Mouse (Mus musculus) erythroblast, embryonic 14.5 days (primary cell): ENCODE measurements around the gene Slc35b2. TPM values are rescaled to one million over a fixed set of nuclear protein-coding genes. Genes with fewer than 3 reads are reported as not detected.

Experiments used
- H3K27me3 ChIP-seq: 2 replicates; pipeline ENCODE4 v1.6.1; 2012; ENCODE audit warnings: inconsistent platforms; ENCODE audit not compliant: control insufficient read depth
- H3K36me3 ChIP-seq: 2 replicates; pipeline ENCODE4 v1.6.1; 2012; ENCODE audit warnings: mild to moderate bottlenecking, inconsistent platforms; ENCODE audit not compliant: control insufficient read depth
- H3K4me1 ChIP-seq: 2 replicates; pipeline ENCODE4 v1.6.1; 2012; ENCODE audit warnings: inconsistent platforms; ENCODE audit not compliant: control insufficient read depth
- H3K4me3 ChIP-seq: replicated peaks from 2 replicates; pipeline ENCODE3; 2012; ENCODE audit warnings: moderate library complexity, mild to moderate bottlenecking, inconsistent platforms
- H3K9me3 ChIP-seq: 2 replicates; pipeline ENCODE4 v1.6.1; 2012; ENCODE audit warnings: low read length, inconsistent platforms, mixed read lengths; ENCODE audit not compliant: control insufficient read depth
- GATA1 ChIP-seq: IDR thresholded peaks from 2 replicates; pipeline ENCODE4 v1.6.1; 2012; ENCODE audit warnings: low read length, inconsistent platforms, mixed read lengths
- TAL1 ChIP-seq: IDR thresholded peaks from 3 replicates; pipeline ENCODE4 v1.6.1; 2012; ENCODE audit warnings: low read length, inconsistent platforms, mixed read lengths
- polyA plus RNA-seq: library from polyadenylated mRNA; stranded (reverse); fragments of >175 nt; gene quantifications from 2 replicates; pipeline ENCODE4 v1.2.3, GENCODE M21; 2012

The Slc35b2 gene
- polyA plus RNA-seq, 1 experiment: 1.7 TPM

DNA sequence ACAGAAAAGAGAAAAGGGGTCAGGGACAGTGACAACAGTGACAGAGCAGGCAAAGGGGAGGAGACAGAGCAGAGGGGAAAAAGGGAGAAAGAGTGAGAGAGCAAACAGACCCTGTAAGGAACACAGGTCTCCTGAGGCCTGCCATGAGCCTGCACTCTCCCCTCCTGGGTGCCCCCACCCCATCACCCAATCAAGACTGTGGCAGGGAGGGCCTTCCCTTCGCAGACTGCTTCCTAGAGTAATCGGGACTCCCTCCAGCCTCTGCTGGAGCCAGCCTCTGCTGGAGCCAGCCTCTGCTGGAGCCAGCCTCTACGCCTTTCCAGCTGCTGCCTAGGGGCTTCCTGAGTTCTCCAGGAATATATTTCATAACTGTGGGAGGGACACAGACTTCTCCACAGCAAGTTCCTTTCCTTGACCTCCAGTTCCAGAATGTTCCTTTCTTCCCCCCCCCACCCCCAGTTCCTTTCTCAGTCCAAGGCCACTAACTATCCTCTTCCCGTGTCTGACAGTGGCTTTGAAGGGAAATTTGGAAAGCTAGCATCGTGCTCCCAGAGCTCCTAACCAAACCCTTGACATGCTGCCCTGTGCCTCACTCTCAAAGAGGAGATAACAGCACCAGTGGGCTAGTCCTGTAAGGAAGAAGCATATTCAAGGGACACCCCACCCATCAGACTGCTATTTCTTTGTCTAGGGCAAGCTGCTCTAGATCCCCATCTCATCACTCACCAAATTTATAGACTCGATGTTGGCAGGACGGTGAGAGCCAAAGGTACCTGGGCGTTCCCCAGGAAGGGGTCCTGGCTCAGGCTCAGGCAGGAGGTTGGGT is 29.1 kb downstream of the Slc35b2 start:
- peaks cover 6% of the 10 kb centered on the region; the same call in 1 of the 2 replicates for H3K9me3 ChIP-seq
- no peaks in the 10 kb centered on the region; the same call in 1 of the 2 replicates for H3K27me3 ChIP-seq
- peaks cover 90% of the 10 kb centered on the region for H3K4me1 ChIP-seq

DNA sequence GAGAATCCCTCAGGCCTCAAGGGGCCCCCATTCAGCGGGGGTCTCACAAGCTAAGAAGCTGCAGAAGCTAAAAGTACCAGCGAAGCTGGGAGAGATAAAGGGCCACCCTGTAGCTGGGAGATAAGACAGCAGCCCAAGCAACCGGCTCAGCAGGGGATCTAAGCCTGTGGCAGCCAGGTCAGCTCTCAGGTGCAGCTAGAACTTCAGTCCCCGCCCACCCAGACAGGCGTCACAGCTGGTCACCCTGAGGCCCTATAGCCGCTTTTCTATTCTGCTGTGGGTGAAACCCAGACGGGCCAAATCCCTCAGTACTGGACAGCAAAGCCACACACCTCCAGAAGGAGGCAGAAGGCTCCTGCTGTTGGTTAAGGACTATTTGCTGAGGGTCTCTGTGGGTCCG is 29.8 kb downstream of the Slc35b2 start:
- Histone ChIP-seq H3K27me3 (no peaks in the 10 kb centered on the region; the same call in 1 of the 2 replicates), H3K4me3 (peak overlapping the region; percentile 100), H3K4me1 (peaks cover 95% of the 10 kb centered on the region), H3K36me3 (peaks cover 58% of the 10 kb centered on the region), H3K9me3 (peaks cover 4% of the 10 kb centered on the region; the same call in 1 of the 2 replicates)
- TF ChIP-seq GATA1: peak; percentile 92
- peak; percentile 83 for TF ChIP-seq TAL1

More for the DNA sequence above, 29.1 kb downstream of the Slc35b2 start:
- no peak for TF ChIP-seq GATA1
- no peak for TF ChIP-seq TAL1
- H3K4me3 ChIP-seq: peak overlapping the region; percentile 100
- peaks cover 64% of the 10 kb centered on the region for H3K36me3 ChIP-seq

DNA sequence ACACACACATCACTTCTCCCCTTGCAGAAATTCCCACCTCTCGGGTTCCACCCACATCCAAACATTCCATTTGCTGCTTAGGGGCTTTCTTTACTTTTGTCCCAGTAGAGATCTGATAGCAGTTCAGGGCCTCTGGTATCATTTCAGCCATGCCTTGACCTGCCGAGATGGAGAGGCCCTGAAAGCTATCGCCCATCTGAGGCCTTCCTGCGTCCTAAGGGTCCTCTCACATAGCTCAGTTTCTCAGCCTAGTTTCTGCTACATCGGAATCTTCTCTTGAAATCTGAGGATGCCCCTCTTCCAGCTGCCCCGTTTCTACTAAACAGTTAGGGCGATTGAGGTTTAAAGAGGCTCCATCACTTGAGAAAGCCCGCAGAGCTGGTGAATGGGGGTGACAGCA is 30.5 kb downstream of the Slc35b2 start:
- H3K9me3 ChIP-seq: 0 out of 2 replicates have a peak, but pooled peaks cover under 1% of the 10 kb centered on the region
- TF ChIP-seq GATA1 (peak; percentile 57), TAL1 (no peak)
- no peaks in the 10 kb centered on the region; the same call in 1 of the 2 replicates for H3K27me3 ChIP-seq
- H3K4me3 ChIP-seq: peak overlapping the region; percentile 100
- peaks cover 94% of the 10 kb centered on the region for H3K4me1 ChIP-seq
- H3K36me3 ChIP-seq: peaks cover 51% of the 10 kb centered on the region

DNA sequence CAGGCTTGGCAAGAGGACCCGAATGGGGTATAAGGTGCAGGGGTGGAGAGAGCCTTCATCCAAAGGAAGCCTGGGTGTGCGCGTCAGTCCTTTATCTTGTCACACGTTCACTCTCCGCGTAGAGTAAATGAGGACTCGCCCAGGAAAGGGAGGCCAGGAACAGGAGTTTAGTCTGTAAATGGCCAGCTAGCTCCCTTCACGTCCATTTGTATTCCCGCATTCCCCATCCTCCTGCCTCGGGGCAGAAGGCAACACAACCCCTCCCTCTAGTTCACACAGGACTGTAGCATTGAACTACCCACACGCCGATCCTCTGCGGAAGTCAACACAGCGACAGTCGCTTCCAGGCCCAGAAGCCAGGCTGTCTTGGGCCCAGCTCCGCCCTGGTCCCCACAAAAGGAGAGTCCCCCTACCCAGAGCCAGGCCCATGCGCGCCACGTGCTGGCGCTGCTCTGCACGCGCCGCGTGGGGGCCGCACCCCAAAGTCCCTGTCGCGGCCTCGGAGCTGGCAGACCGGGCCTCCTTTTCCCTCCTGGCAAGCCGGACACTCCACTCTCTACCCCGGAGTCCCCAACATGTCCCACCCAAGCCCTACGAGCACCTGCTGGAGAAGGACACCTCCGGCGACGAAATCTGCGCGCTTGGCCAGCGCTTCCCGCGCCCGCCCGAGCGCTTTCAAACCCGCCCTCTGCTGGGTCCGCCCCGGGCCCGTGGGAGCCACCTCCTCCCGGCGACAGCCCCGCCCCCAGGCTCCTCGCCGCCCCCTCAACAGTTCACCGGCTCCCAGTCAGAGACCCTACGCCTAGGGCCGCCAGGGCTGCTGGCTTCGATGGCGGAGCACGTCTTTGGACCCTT is 31.4 kb downstream of the Slc35b2 start:
- no peaks in the 10 kb centered on the region for H3K27me3 ChIP-seq
- no peak for TF ChIP-seq TAL1
- no peak for TF ChIP-seq GATA1

DNA sequence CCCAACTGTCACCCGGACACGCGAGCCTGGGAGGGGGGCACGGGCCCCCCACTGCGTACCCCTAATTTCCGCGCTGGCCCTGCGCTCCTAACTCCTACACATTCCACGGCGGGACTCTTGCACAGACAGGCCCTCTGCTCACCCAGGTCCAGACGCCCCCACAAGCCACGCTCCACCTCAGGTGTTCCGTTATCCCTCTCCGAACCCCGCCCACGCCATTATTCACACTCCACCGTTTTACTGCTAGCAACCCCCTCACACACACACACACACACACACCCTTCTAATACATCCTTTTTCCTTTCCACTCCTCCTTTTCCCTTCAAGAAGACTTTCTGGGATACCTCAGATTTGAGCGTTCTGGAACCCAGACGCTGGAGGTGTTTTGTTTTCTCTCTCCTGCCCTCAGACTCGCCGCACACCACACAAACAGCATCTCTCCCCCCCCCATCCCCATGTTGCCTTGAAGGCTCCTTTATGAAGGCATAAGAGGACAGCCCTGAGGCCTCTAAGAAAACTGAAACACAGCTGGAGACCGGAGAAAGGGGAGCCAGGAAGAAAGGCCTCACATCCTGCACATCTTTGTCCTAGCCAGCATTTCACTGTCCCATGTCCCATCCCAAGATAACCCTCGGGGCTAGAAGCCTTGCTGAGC is 32.2 kb downstream of the Slc35b2 start:
- H3K4me3 ChIP-seq: peak overlapping the region; percentile 100
- H3K4me1 ChIP-seq: peaks cover 94% of the 10 kb centered on the region
- peaks cover 34% of the 10 kb centered on the region for H3K36me3 ChIP-seq
- no peak for TF ChIP-seq GATA1
- no peak for TF ChIP-seq TAL1
- no peaks in the 10 kb centered on the region for H3K9me3 ChIP-seq
- H3K27me3 ChIP-seq: no peaks in the 10 kb centered on the region

More for the DNA sequence above, 31.4 kb downstream of the Slc35b2 start:
- H3K4me1 ChIP-seq: peaks cover 94% of the 10 kb centered on the region
- peak overlapping the region; percentile 100 for H3K4me3 ChIP-seq
- no peaks in the 10 kb centered on the region for H3K9me3 ChIP-seq
- H3K36me3 ChIP-seq: peaks cover 42% of the 10 kb centered on the region

DNA sequence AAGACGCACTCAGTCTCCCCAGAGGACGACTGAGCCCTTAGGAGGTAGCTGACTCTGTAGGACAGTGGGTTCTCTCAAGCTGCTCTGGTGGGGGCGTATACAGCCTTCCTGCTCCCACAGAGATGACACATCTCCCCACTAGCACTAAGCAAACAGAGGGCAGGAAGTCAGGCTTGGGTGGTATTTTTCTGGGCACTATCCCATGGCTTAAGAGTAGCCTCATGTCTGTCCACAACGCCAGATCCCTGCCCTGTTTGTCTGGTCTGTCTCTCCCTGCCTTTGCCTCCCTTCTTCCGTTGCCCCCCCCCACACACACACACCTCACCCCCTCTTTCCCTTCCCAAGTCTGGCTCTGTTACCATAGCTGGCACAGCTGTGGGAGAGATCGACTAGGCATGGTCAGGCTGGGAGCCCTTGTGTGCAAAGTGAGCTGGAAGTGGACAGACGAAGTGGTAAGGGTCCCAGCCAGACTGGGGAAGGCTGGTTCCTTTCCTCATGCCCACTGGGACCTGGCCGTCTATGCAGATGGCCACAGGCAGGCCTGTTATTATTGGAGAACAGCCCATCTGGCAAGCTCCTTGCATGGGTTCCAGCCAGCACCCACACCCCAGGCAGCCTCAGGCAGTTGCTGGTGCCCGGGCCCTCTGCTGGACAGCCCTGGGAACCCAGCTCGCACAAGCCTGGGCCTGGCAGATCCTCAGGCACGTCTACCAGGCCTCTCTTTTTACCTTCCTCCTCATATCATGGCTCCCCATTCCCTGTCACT is 33.1 kb downstream of the Slc35b2 start:
- H3K27me3 ChIP-seq: no peaks in the 10 kb centered on the region; the same call in 1 of the 2 replicates
- peaks cover 25% of the 10 kb centered on the region for H3K36me3 ChIP-seq
- peak overlapping the region; percentile 17 for H3K4me3 ChIP-seq
- H3K4me1 ChIP-seq: peaks cover 94% of the 10 kb centered on the region
- TF ChIP-seq TAL1: no peak
- TF ChIP-seq GATA1: no peak
- H3K9me3 ChIP-seq: no peaks in the 10 kb centered on the region

DNA sequence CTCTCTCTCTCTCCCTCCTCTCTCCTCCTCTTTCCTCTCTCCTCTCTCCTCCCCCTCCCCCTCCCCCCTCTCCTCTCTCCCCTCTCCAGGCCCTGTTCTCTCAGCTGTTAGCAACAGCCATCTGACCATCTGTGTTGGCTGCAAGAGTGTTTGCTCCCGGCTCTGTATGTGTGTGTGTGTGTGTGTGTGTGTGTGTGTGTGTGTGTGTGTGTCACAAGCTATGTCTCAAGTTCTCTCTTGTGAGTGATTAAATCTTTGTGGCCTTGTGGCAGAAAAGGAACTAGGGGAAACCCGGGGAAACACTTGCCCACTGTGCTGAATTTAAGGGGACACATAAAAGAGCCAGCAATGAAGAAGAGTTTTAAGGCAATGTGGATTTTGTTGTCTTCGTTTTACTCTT is 34.1 kb downstream of the Slc35b2 start:
- TF ChIP-seq GATA1 (no peak), TAL1 (no peak)

DNA sequence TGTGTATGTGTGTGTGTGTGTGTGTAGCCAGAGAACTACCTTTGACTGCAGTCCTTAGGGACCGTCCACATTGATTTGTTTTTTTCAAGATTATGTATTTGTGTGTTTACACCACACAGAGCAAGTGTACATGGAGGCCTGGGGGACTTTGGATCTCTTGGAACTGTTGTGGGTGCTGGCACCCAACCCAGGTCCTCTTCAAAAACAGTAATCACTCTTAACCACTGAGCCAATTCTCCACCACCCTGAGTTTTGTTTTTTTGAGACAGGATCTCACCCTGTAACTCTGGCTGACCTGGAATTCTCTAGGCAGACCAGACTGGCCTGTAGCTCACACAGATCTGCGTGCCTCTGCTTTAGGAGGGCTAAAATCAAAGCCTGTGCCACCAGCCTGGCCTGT is 34.7 kb downstream of the Slc35b2 start:
- no peaks in the 10 kb centered on the region; the same call in 1 of the 2 replicates for H3K27me3 ChIP-seq
- H3K4me1 ChIP-seq: peaks cover 93% of the 10 kb centered on the region
- H3K36me3 ChIP-seq: peaks cover 10% of the 10 kb centered on the region
- no peaks in the 10 kb centered on the region for H3K9me3 ChIP-seq
- TF ChIP-seq TAL1: no peak
- no peak for TF ChIP-seq GATA1
- H3K4me3 ChIP-seq: no peak overlapping the region

More for the DNA sequence above, 34.1 kb downstream of the Slc35b2 start:
- H3K9me3 ChIP-seq: no peaks in the 10 kb centered on the region
- H3K4me1 ChIP-seq: peaks cover 93% of the 10 kb centered on the region
- peaks cover 15% of the 10 kb centered on the region for H3K36me3 ChIP-seq
- H3K27me3 ChIP-seq: no peaks in the 10 kb centered on the region; the same call in 1 of the 2 replicates
- H3K4me3 ChIP-seq: no peak overlapping the region
